Mouse (Mus musculus): ENCODE results near the gene Defb3.
"Not testable (repeated sequence)": the region's sequence is repeated elsewhere in the genome, so short reads cannot be mapped to it uniquely, and the experiment has no call there.

GRCm38 (mm10) chr8:19298361-19298760 is 5.2 kb downstream of the Defb3 start:
- not testable (repeated sequence) for TF ChIP-seq POLR2A (IDR thresholded peaks at IDR 0.05; ENCODE audit: borderline replicate concordance, extremely low read depth, low read depth, low read length); CTCF (IDR thresholded peaks at IDR 0.05; ENCODE audit: insufficient read depth, low read length)
